Mouse (Mus musculus) E14TG2a.4 (cell line): ENCODE results near the gene Mpdu1.

ENCODE experiments used
- CTCF ChIP-seq: conservative IDR thresholded peaks from 2 replicates; pipeline ENCODE4 v1.5.1; 2014; ENCODE audit warnings: low read length
- NANOG ChIP-seq: IDR thresholded peaks from 2 replicates; pipeline ENCODE4 v1.6.1; 2014; ENCODE audit warnings: borderline replicate concordance, low read length, mixed read lengths
- POU5F1 ChIP-seq: IDR thresholded peaks from 2 replicates; pipeline ENCODE4 v1.6.1; 2014; ENCODE audit warnings: low read length, borderline replicate concordance

GRCm38 (mm10) chr11:69662213-69662966 lies at the start of gene Mpdu1:
- TF ChIP-seq CTCF (no peak), NANOG (no peak), POU5F1 (no peak)
